Mouse (Mus musculus) myocyte (in vitro differentiated cells): ENCODE results near the gene Stard13.

Experiments
- CEBPB ChIP-seq: IDR thresholded peaks from 2 replicates; pipeline ENCODE4 v1.6.1; 2011; ENCODE audit warnings: mild to moderate bottlenecking, moderate library complexity; ENCODE audit not compliant: poor library complexity, insufficient read depth, severe bottlenecking
- E2F4 ChIP-seq: IDR thresholded peaks from one replicate; pipeline ENCODE4 v1.6.1; 2011; ENCODE audit warnings: mild to moderate bottlenecking, control low read depth, moderate library complexity; ENCODE audit not compliant: insufficient read depth
- MAX ChIP-seq: IDR thresholded peaks from one replicate; pipeline ENCODE4 v1.6.1; 2011; ENCODE audit warnings: low read depth, mild to moderate bottlenecking, control low read depth
- MYOD1 ChIP-seq, 3 experiments: IDR thresholded peaks; one replicate each; pipeline ENCODE4 v1.6.1; 2011; ENCODE audit warnings: control low read depth in 2 of 3, low read depth in 2 of 3, mild to moderate bottlenecking in 2 of 3, moderate library complexity in 1 of 3; ENCODE audit not compliant: insufficient read length in 2 of 3, control insufficient read depth in 1 of 3
- POLR2A ChIP-seq: IDR thresholded peaks from one replicate; pipeline ENCODE4 v1.6.1; 2011; ENCODE audit warnings: low read depth, mild to moderate bottlenecking, control low read depth, moderate library complexity; ENCODE audit not compliant: insufficient read length
- TCF12 ChIP-seq: IDR thresholded peaks from one replicate; pipeline ENCODE4 v1.6.1; 2011; ENCODE audit warnings: mild to moderate bottlenecking, control low read depth; ENCODE audit not compliant: poor library complexity, insufficient read depth, severe bottlenecking
- USF1 ChIP-seq: IDR thresholded peaks from one replicate; pipeline ENCODE4 v1.6.1; 2011; ENCODE audit warnings: low read depth, mild to moderate bottlenecking, control low read depth, moderate library complexity

GRCm38 (mm10) chr5:151061942-151062341, 171.7 kb downstream of the Stard13 start:
- TF ChIP-seq MAX (no peak), POLR2A (no peak), USF1 (no peak), E2F4 (no peak), MYOD1 (IDR thresholded peaks at IDR 0.05; ENCODE audit: control insufficient read depth in 1 of 3, insufficient read length in 2 of 3, low read depth in 2 of 3) (no peak), TCF12 (no peak), CEBPB (no peak)
